Mouse (Mus musculus) G1E (cell line): Measurements from ENCODE around the gene Ugdh. TPM values are rescaled to one million over a fixed set of nuclear protein-coding genes. Genes with fewer than 3 reads are reported as not detected.
"Not testable (repeated sequence)": the region's sequence is repeated elsewhere in the genome, so short reads cannot be mapped to it uniquely, and the experiment has no call there.

Experiments used
- ATAC-seq: 2 replicates; pipeline ENCODE4 v1.8.0; 2016; ENCODE audit warnings: mild to moderate bottlenecking; ENCODE audit not compliant: insufficient number of reproducible peaks, poor library complexity, low FRiP score, severe bottlenecking; ENCODE audit errors: extremely low read depth
- DNase-seq: peaks from one replicate; pipeline ENCODE4 v3.0.0; 2012; ENCODE audit warnings: low spot score
- H3K27me3 ChIP-seq: 2 replicates; pipeline ENCODE4 v1.6.1; 2012; ENCODE audit warnings: mild to moderate bottlenecking, low read length, inconsistent platforms; ENCODE audit not compliant: insufficient read depth
- H3K36me3 ChIP-seq: replicated peaks from 2 replicates; pipeline ENCODE3; 2012; ENCODE audit warnings: mild to moderate bottlenecking, inconsistent platforms
- H3K4me1 ChIP-seq: 2 replicates; pipeline ENCODE4 v1.6.1; 2012; ENCODE audit warnings: low read depth, low read length, inconsistent platforms, mixed read lengths; ENCODE audit not compliant: insufficient read depth
- H3K4me3 ChIP-seq: 2 replicates; pipeline ENCODE4 v1.5.1; 2012; ENCODE audit warnings: low read depth, mild to moderate bottlenecking, inconsistent platforms, low read length, moderate library complexity, mixed read lengths
- H3K9me3 ChIP-seq: replicated peaks from 2 replicates; pipeline ENCODE4 v1.6.1; 2012; ENCODE audit warnings: inconsistent platforms
- CTCF ChIP-seq: IDR thresholded peaks from 2 replicates; pipeline ENCODE4 v1.5.1; 2012; ENCODE audit warnings: low read depth, low read length, inconsistent platforms, mixed read lengths
- GATA1 ChIP-seq: IDR thresholded peaks from 2 replicates; pipeline ENCODE4 v1.6.1; 2012; ENCODE audit warnings: borderline replicate concordance, low read length, inconsistent platforms, mixed read lengths
- GATA2 ChIP-seq: IDR thresholded peaks from 2 replicates; pipeline ENCODE4 v1.6.1; 2012; ENCODE audit warnings: low read depth, low read length, inconsistent platforms, borderline replicate concordance
- POLR2AphosphoS5 ChIP-seq: IDR thresholded peaks from 2 replicates; pipeline ENCODE4 v1.6.1; 2012; ENCODE audit warnings: low read depth, low read length, inconsistent platforms; ENCODE audit not compliant: insufficient replicate concordance
- TAL1 ChIP-seq: conservative IDR thresholded peaks from 2 replicates; pipeline ENCODE4 v1.6.1; 2012; ENCODE audit warnings: low read depth, low read length, inconsistent platforms, mixed read lengths
- polyA plus RNA-seq: library from polyadenylated mRNA; stranded (reverse); fragments of >175 nt; gene quantifications from 2 replicates; pipeline ENCODE4 v1.2.3, GENCODE M21; 2012
- total RNA-seq, 2 experiments: library from RNA; stranded (forward) in 1 of 2; stranded (reverse) in 1 of 2; fragments of 200-1000 nt in 1 of 2; fragments of >200 nt in 1 of 2; fragmentation: Nextera tagmentation in 1 of 2; gene quantifications; 2 replicates each; pipeline ENCODE4 v1.2.3; 2014 to 2017

The Ugdh gene
- total RNA-seq (2014; fragmentation: Nextera tagmentation): 15.6 and 21.5 TPM in 2 replicates
- total RNA-seq (2017): 33.9 and 43.7 TPM in 2 replicates
- polyA plus RNA-seq: 2.7 and 3.3 TPM in 2 replicates

GRCm38 (mm10) chr5:65435806-65436561, at the start of gene Ugdh:
TSS of gene Ugdh (minus strand) at chr5:65435949.
- peak within 1 kb of the TSS; percentile 87 for H3K4me3 ChIP-seq
- H3K4me1 ChIP-seq: peaks cover 28% of the 10 kb centered on the region
- no peaks in the 10 kb centered on the region for H3K9me3 ChIP-seq
- TF ChIP-seq GATA1 (no peak), POLR2AphosphoS5 (no peak), GATA2 (no peak), TAL1 (no peak), CTCF (no peak)
- ATAC-seq (peak; percentile 92), DNase-seq (peak; percentile 90)
- peaks cover 16% of the 10 kb centered on the region for H3K27me3 ChIP-seq
- no peaks in the 10 kb centered on the region for H3K36me3 ChIP-seq

DNA sequence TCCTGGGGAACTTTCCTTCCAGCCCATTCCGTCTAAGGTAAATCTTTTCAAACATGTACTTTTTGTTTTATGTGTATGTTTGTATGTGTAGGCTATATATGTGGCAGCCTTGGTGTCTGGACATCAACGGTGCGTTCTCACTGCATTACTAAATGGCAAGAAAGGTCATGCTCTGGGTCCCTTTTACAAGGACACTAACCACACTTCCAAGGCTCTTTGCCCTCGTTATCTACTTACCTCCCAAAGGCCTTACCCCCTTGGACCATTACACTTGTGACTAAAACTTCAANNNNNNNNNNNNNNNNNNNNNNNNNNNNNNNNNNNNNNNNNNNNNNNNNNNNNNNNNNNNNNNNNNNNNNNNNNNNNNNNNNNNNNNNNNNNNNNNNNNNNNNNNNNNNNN, 47.2 kb upstream of the Ugdh start:
- Histone ChIP-seq H3K27me3 (no peaks in the 10 kb centered on the region), H3K36me3 (peaks cover 16% of the 10 kb centered on the region), H3K9me3 (no peaks in the 10 kb centered on the region), H3K4me1 (peaks cover 14% of the 10 kb centered on the region), H3K4me3 (no peak overlapping the region)
- no peak for ATAC-seq
- DNase-seq: no peak
- TF ChIP-seq GATA2 (no peak), CTCF (no peak), TAL1 (no peak)

GRCm38 (mm10) chr5:65480511-65480910, 44.8 kb upstream of the Ugdh start:
- Histone ChIP-seq H3K36me3 (peaks cover 11% of the 10 kb centered on the region), H3K9me3 (no peaks in the 10 kb centered on the region), H3K27me3 (no peaks in the 10 kb centered on the region), H3K4me3 (no peak overlapping the region), H3K4me1 (peaks cover 14% of the 10 kb centered on the region)
- no peak for TF ChIP-seq POLR2AphosphoS5
- TF ChIP-seq GATA2: no peak
- no peak for DNase-seq
- peak; percentile 63 for ATAC-seq

- DNase-seq: no peak
- peaks cover 14% of the 10 kb centered on the region for H3K4me1 ChIP-seq
Observed at GRCm38 (mm10) chr5:65479681-65480445, 44.1 kb upstream of the Ugdh start.

GRCm38 (mm10) chr5:65478224-65478623, 42.5 kb upstream of the Ugdh start:
- DNase-seq (no peak), ATAC-seq (no peak)
- H3K27me3 ChIP-seq: no peaks in the 10 kb centered on the region
- no peaks in the 10 kb centered on the region for H3K9me3 ChIP-seq
- no peak for TF ChIP-seq POLR2AphosphoS5
- no peak for TF ChIP-seq CTCF
- TF ChIP-seq GATA1: no peak
- TF ChIP-seq GATA2: no peak
- no peak for TF ChIP-seq TAL1
- peaks cover 9% of the 10 kb centered on the region for H3K4me1 ChIP-seq
- no peak overlapping the region for H3K4me3 ChIP-seq
- peaks cover 9% of the 10 kb centered on the region for H3K36me3 ChIP-seq

More at GRCm38 (mm10) chr5:65479681-65480445, 44.1 kb upstream of the Ugdh start:
- no peaks in the 10 kb centered on the region for H3K9me3 ChIP-seq
- H3K4me3 ChIP-seq: no peak overlapping the region
- H3K27me3 ChIP-seq: no peaks in the 10 kb centered on the region
- TF ChIP-seq GATA1 (no peak), TAL1 (no peak), CTCF (no peak), POLR2AphosphoS5 (no peak), GATA2 (no peak)
- H3K36me3 ChIP-seq: peaks cover 11% of the 10 kb centered on the region
- no peak for ATAC-seq

DNA sequence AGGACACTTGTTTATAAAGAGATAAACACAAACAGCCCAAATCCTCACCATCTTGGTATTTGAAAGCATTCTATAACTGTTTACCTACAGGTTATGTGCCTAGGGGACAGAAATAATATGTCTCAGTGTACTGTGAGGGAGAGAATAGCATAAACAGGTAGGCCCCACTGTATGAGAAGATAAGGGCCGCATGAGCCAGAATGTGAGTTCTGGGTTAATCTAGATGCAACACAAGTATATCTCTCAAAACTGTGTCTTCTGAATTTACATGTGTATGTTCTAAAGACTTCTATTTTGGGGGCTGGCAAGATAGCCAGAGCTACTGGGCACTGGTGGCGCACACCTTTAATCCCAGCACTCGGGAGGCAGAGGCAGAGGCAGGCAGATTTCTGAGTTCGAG, 41.0 kb upstream of the Ugdh start:
- not testable (repeated sequence) for H3K4me1 ChIP-seq, DNase-seq, H3K4me3 ChIP-seq, H3K9me3 ChIP-seq, ATAC-seq, H3K27me3 ChIP-seq
- H3K36me3 ChIP-seq: peaks cover 11% of the 10 kb centered on the region
